Comparison of ENCODE assay signal across 9 mouse cellular contexts in the genomic region with DNA sequence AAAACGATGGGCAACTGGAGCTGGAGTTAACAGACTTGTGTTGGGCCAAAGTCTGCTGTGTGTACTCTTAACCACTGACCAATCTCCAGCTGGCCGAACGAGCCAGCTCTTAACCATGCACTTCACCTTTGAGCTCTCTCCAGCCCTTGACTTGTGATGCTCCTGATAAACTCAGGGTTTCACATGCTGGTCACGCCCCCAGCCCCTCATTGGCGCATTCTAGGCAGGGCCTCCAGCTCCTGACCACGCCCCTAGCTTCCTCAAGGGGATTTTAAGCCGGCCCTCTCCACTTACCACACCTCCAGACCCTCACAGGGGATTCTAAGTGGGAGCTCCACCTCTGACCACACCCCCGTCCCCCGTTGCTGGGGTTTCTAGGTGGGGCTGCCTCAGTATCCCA. TPM values are rescaled to one million over a fixed set of nuclear protein-coding genes. Genes with fewer than 3 reads are reported as not detected.
A peak's percentile ranks its signal among the peaks of the same experiment; 100 is the strongest.
DNase-seq lines count a peak whose midpoint lies in the region; ATAC-seq and TF ChIP-seq lines count a peak whose summit lies in the region.
"Had no signal": no experiment of that assay in that cellular context is flagged by ENCODE, and none has a peak within 500 bp of the region (broad histone marks: within the 10 kb centered on the region; RNA-seq: fewer than 3 reads in every experiment).

No protein-coding gene starts in this region.

- peaks cover 27% of the 10 kb centered on the region for H3K36me3 ChIP-seq in limb, embryonic 12.5 days
- H3K36me3 ChIP-seq in myocyte (ENCODE audit: control insufficient read depth, insufficient read depth), result peaks cover 14% of the 10 kb centered on the region

- no peak overlapping the region for H3K4me3 ChIP-seq in gastrocnemius, adult 2 months
- H3K4me3 ChIP-seq in limb, embryonic 12.5 days (replicated peaks), result 0 out of 2 replicates have a peak overlapping the region, but pooled peaks have one; percentile 9
- no peak overlapping the region for H3K4me3 ChIP-seq in myocyte
- H3K4me3 ChIP-seq: hindbrain, embryonic 15.5 days had no signal

- peaks cover 34% of the 10 kb centered on the region for H3K27me3 ChIP-seq in limb, embryonic 12.5 days
- no peaks in the 10 kb centered on the region for H3K27me3 ChIP-seq in myocyte (ENCODE audit: control insufficient read depth, insufficient read depth, insufficient read length)

- ATAC-seq in limb, embryonic 12.5 days (ENCODE audit: insufficient number of reproducible peaks, insufficient read depth, low FRiP score, low TSS enrichment, low read depth), result no peak
- ATAC-seq in monocyte, adult 5-6 weeks (replicated peaks; ENCODE audit: insufficient number of reproducible peaks, low FRiP score, low TSS enrichment, poor library complexity, severe bottlenecking), result no peak

- peaks cover 7% of the 10 kb centered on the region; the same call in 1 of the 2 replicates for H3K9me3 ChIP-seq in limb, embryonic 12.5 days
- H3K9me3 ChIP-seq: hindbrain, embryonic 15.5 days had no signal

- WGBS in limb, embryonic 12.5 days, result 3% methylated on average over 9 of the region's 9 CpGs

- 0 out of 2 replicates have a peak overlapping the region, but pooled peaks have one; percentile 17 for H3K4me2 ChIP-seq in limb, embryonic 12.5 days
- H3K4me2 ChIP-seq in myocyte (ENCODE audit: low read depth), result no peak overlapping the region
- H3K4me2 ChIP-seq: hindbrain, embryonic 15.5 days had no signal

- intact Hi-C loops in gastrocnemius, adult 2 months (cut with DNase I), result no loop called here
- intact Hi-C loops in gastrocnemius, postnatal 14 days (cut with DNase I; ENCODE audit: low total_unique reads), result no loop called here

- peak; percentile 68 for DNase-seq in gastrocnemius, adult 2 months
- DNase-seq in gastrocnemius, adult 18-20 months (ENCODE audit: low spot score), result no peak
- DNase-seq in MN1 (ENCODE audit: low spot score), result peak; percentile 31
- peak; percentile 70 for DNase-seq in gastrocnemius, postnatal 14 days
- no peak for DNase-seq in urinary bladder, postnatal 4 days (ENCODE audit: low spot score in 2 of 2)

- H3K9ac ChIP-seq in limb, embryonic 12.5 days (replicated peaks), result no peak overlapping the region
- H3K9ac ChIP-seq: hindbrain, embryonic 15.5 days had no signal

- no peak for TF ChIP-seq POLR2A in myocyte (IDR thresholded peaks at IDR 0.05; ENCODE audit: insufficient read length, low read depth)

- H3K79me2 ChIP-seq in myocyte (ENCODE audit: control insufficient read depth, insufficient read depth), result peaks cover 26% of the 10 kb centered on the region

- H3K27ac ChIP-seq in gastrocnemius, adult 2 months, result peak overlapping the region; percentile 46; the same call in 1 of the 2 replicates
- H3K27ac ChIP-seq in limb, embryonic 12.5 days, result no peak overlapping the region
- H3K27ac ChIP-seq: hindbrain, embryonic 15.5 days had no signal

- TF ChIP-seq CTCF in gastrocnemius, adult 2 months (IDR thresholded peaks at IDR 0.05), result no peak

- no peak overlapping the region for H3ac ChIP-seq in myocyte (ENCODE audit: control insufficient read depth, insufficient read length)

- peaks cover 47% of the 10 kb centered on the region for H3K4me1 ChIP-seq in limb, embryonic 12.5 days (replicated peaks)

TF ChIP-seq in myocyte, 11 proteins besides CTCF, POLR2A, EP300 and RAD21:
- TF ChIP-seq POLR2AphosphoS2 (IDR thresholded peaks at IDR 0.05; ENCODE audit: insufficient read length, low read depth), result peak; percentile 73
- no peak for TF ChIP-seq REST (IDR thresholded peaks at IDR 0.05; ENCODE audit: insufficient read depth, insufficient read length)

RNA-seq across cellular contexts. Expression of a gene that starts 4.7 kb away (rescaled TPM):
- 100 to 1,000 TPM; 579 to 691 TPM for total RNA-seq in gastrocnemius, adult 2 months (2021)
- total RNA-seq in gastrocnemius, adult 18-20 months (2021), result 100 to 1,000 TPM; 698 to 770 TPM
- 100 to 1,000 TPM; 787 to 812 TPM for total RNA-seq in gastrocnemius, postnatal 14 days (2021)
- polyA plus RNA-seq in limb, embryonic 12.5 days (2016; fragmentation: Nextera tagmentation; extraction: Ambion mirVana), result 1,783 and 1,832 TPM in 2 replicates
- 1,349 TPM for polyA plus RNA-seq in myocyte (2012; fragmentation: generic; extraction: Trizol)
- total RNA-seq in monocyte, adult 5-6 weeks (2017), result 242 to 281 TPM (median 259 TPM) in 3 replicates

RNA-seq across cellular contexts. Expression of a gene that starts 12.7 kb away (rescaled TPM):
- total RNA-seq in gastrocnemius, adult 2 months (2021), result 10 to 100 TPM; 10.9 to 11.3 TPM
- 10 to 100 TPM in 1 of 2 experiments, 1 to 10 TPM in 1; 8.3 to 12.6 TPM for total RNA-seq in gastrocnemius, adult 18-20 months (2021)
- 10 to 100 TPM; 11.3 to 24.5 TPM for total RNA-seq in gastrocnemius, postnatal 14 days (2021)
- polyA plus RNA-seq in limb, embryonic 12.5 days (2016; fragmentation: Nextera tagmentation; extraction: Ambion mirVana), result 0.79 and 0.87 TPM in 2 replicates
- polyA plus RNA-seq in myocyte (2012; fragmentation: generic; extraction: Trizol), result 0.05 TPM
- total RNA-seq in monocyte, adult 5-6 weeks (2017), result not detected in 3 replicates

RNA-seq across cellular contexts. Expression of a gene that starts 17.8 kb away (rescaled TPM):
- 100 to 1,000 TPM; 397 to 414 TPM for total RNA-seq in gastrocnemius, adult 2 months (2021)
- total RNA-seq in gastrocnemius, adult 18-20 months (2021), result 100 to 1,000 TPM; 448 to 461 TPM
- 100 to 1,000 TPM; 345 to 379 TPM for total RNA-seq in gastrocnemius, postnatal 14 days (2021)
- 1.6 and 1.7 TPM in 2 replicates for polyA plus RNA-seq in limb, embryonic 12.5 days (2016; fragmentation: Nextera tagmentation; extraction: Ambion mirVana)
- polyA plus RNA-seq in myocyte (2012; fragmentation: generic; extraction: Trizol), result 343 TPM
- total RNA-seq in monocyte, adult 5-6 weeks (2017), result not detected in 3 replicates

RNA-seq across cellular contexts. Expression of a gene that starts 23.9 kb away (rescaled TPM):
- 10 to 100 TPM; 13.5 to 20.0 TPM for total RNA-seq in gastrocnemius, adult 2 months (2021)
- total RNA-seq in gastrocnemius, adult 18-20 months (2021), result 10 to 100 TPM; 12.6 to 14.7 TPM
- 10 to 100 TPM; 24.5 to 27.7 TPM for total RNA-seq in gastrocnemius, postnatal 14 days (2021)
- 344 and 378 TPM in 2 replicates for polyA plus RNA-seq in limb, embryonic 12.5 days (2016; fragmentation: Nextera tagmentation; extraction: Ambion mirVana)
- 150 TPM for polyA plus RNA-seq in myocyte (2012; fragmentation: generic; extraction: Trizol)
- 78.9 to 86.7 TPM (median 80.7 TPM) in 3 replicates for total RNA-seq in monocyte, adult 5-6 weeks (2017)

RNA-seq across cellular contexts. Expression of a gene that starts 23.9 kb away (rescaled TPM):
- 10 to 100 TPM; 11.3 to 18.5 TPM for total RNA-seq in gastrocnemius, adult 2 months (2021)
- total RNA-seq in gastrocnemius, adult 18-20 months (2021), result 10 to 100 TPM; 12.4 to 12.6 TPM
- total RNA-seq in gastrocnemius, postnatal 14 days (2021), result 10 to 100 TPM; 24.0 to 28.1 TPM
- 43.7 and 50.3 TPM in 2 replicates for polyA plus RNA-seq in limb, embryonic 12.5 days (2016; fragmentation: Nextera tagmentation; extraction: Ambion mirVana)
- 31.0 TPM for polyA plus RNA-seq in myocyte (2012; fragmentation: generic; extraction: Trizol)
- 8.1 to 18.2 TPM (median 8.2 TPM) in 3 replicates for total RNA-seq in monocyte, adult 5-6 weeks (2017)

Comparison
In these comparisons a context has a peak if more than half of its experiments do, and no peak if none do; other contexts are left out.
1. DNase-seq: peak in gastrocnemius, adult 2 months (single experiment), MN1 (single experiment) and gastrocnemius, postnatal 14 days (single experiment); none in gastrocnemius, adult 18-20 months (single experiment) and urinary bladder, postnatal 4 days (0 of 2).
2. RNA of a gene that starts 17.8 kb away (total RNA-seq): 448 to 461 TPM in gastrocnemius, adult 18-20 months, 397 to 414 TPM in gastrocnemius, adult 2 months and 345 to 379 TPM in gastrocnemius, postnatal 14 days; not detected in monocyte, adult 5-6 weeks; every median in the first group is over 100 times any median in the second.